Mouse (Mus musculus) left cerebral cortex, postnatal 14 days (tissue): ENCODE results near the gene Xrcc5. TPM values are rescaled to one million over a fixed set of nuclear protein-coding genes. Genes with fewer than 3 reads are reported as not detected.

Experiments used
- DNase-seq, 2 experiments: peaks; one replicate each; pipeline ENCODE4 v3.0.0; 2021 to 2022; ENCODE audit warnings: low spot score in 2 of 2, mixed read lengths in 1 of 2
- intact Hi-C: fragments of 180-260 bp; cut with DNase I; formaldehyde crosslinking; loops from one replicate; pipeline ENCODE4 v1.15.1; 2025
- total RNA-seq, 2 experiments: library from RNA; stranded (reverse); gene quantifications; 2 replicates each; pipeline ENCODE4 v1.2.3; 2021

The Xrcc5 gene
- total RNA-seq, 2 experiments from 2014 or later = 11.2 to 12.5 TPM

DNA sequence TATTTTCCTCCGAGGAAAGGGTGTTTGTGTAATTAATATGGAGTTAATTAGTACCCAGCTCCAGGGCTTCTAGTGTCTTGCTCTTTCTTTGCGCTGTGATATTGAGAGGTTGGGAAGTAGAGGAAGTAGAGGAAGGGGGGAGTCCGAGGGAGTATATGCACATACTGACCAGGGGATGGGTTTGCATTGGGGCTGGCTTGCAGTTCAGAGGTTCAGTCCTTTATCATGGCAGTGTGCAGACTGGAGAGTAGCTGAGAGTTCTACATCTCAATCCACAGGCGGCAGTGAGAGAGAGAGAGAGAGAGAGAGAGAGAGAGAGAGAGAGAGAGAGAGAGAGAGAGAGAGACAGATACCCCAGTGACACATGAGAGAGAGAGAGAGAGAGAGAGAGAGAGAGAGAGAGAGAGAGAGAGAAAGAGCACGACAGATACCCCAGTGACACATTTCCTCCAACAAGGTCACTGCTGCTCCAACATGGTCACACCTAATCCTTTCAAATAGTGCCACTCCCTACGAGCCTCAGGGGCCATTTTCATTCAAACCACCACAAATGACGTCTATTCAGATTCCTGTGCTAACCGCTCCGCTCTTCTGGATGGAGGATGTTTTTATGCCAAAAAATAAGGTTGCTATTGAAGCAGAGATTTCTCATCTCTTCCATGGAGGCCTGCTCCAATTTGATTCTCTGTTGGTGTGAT is 5.6 kb downstream of the Xrcc5 start:
- intact Hi-C loops = no loop called here
- DNase-seq = no peak

DNA sequence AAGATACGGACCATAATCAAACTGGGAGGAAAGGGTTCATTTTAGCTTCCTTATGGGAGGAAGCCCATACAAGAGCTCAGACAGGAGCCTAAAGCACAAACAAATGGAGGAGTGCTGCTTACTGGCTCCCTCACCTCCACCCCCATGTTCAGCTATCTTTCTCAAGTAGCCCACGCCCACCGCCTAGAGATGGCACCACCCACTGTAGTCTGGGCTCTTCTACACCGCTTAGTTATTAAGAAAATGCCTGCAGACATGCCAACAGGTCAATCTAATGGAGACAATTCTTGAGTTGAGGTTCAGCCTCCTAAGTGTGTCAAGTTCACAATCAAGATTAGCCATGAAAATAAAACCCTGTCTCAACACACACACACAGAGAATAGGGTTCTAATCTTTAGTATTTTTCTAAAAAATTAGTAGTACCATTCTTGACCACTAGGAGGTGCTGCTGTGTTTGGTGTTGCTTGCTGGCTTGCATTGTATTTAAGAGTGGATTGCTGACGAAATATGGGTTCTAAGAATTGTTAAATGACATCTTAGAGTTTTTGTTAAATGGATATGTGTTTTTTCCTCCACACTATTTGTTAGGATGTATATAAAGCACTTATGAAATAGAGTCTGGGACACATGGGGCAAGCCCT is 6.3 kb downstream of the Xrcc5 start:
- DNase-seq = peak in 1 of 2 experiments; percentile 73
- intact Hi-C loops = no loop called here

DNA sequence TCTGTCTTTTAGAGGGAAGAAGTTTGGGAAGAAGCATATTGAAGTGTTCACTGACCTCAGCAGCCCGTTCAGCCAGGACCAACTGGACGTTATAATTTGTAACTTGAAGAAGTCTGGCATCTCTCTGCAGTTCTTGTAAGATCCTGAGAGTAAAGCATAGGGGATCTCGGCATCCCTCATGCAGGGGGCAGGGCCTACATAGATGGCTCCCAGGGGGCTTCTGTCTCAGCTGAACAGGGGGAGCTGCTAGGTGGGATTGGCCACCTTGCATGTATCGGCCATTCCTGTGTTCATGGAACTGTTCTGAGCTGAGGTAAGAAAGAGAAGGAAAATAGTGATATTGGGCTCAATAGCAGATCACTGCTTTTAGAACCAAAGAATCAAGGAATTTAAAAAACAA is 8.2 kb downstream of the Xrcc5 start:
- intact Hi-C loops = no loop called here

DNA sequence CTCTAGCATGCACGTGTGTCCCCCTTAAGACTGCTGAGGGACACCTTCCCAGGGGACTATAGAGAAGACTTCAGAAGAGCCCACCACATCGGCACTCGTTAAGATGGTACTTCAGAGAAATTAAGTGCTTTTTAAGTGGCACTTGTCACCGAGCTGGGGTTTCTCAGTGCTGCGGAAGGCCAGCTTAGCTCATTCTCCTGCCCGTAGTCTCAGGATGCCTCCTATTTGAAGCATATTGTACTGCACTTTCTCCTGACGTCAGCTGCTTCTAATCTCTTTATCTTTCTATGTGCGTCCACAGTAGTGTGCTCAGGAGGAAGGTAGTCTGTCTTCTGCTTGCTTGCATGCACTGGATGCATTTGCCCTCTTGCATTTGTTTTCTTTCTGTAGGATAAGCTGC is 9.2 kb downstream of the Xrcc5 start:
- DNase-seq = no peak
- intact Hi-C loops = no loop called here

More for the DNA sequence above, 8.2 kb downstream of the Xrcc5 start:
- no peak for DNase-seq

DNA sequence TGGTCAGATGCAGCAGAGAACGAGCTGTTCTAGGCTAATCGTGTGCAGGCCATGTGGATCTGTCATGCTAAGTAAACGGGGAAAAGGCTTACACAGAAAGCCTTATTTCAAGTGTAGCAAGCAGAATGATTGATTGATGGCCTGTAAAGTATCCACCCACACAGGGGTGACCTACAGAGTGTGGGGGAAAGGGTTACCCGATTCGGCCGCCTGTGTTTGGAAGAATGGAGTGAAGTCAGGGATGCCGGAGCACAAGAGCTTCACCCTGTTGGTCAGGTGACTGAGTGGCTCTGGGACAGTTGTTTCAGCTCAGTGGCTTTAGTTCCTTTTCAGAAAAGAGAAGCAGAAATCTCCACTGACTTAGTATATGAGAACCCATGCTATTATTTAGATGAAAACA is 9.7 kb downstream of the Xrcc5 start:
- intact Hi-C loops = no loop called here
- no peak for DNase-seq

DNA sequence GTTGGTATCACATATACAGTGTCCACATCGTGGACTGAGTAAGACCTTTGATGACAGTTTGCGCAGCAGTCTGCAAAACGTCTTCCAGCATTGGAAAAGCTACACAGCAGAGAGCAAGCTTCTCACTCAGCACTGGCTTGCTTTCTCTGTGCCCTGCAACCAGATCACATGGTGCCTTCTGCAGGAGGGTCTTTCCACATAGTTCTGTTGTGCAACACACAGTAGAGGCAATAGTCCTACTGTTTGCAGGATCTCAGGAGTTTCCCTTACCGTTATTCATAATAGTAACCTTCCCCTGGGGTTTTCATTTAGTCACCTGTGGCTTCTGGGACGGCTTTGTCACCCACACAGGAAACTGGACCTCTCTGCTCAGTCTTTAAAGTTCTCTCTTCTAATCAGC is 13.5 kb downstream of the Xrcc5 start:
- intact Hi-C loops = no loop called here

DNA sequence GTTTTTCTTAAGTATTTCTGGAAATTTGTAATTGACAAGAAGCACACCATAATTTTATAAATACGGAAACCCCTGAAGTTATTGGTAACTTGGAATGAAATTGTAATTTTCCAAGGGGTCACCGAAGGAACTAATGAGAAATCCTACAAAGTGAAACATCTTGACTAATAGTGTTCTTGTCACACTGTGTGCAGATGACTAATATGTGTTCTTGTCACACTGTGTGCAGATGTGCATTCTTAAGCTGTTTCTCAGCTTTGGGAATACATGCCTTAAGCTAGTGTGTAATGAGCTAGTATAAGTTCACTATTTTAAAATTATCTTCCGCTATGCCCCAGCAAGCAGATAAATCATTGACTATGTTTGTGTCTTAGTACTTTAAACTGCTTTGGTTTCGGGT is 16.0 kb downstream of the Xrcc5 start:
- no peak for DNase-seq
- intact Hi-C loops = no loop called here

More for the DNA sequence above, 13.5 kb downstream of the Xrcc5 start:
- no peak for DNase-seq

DNA sequence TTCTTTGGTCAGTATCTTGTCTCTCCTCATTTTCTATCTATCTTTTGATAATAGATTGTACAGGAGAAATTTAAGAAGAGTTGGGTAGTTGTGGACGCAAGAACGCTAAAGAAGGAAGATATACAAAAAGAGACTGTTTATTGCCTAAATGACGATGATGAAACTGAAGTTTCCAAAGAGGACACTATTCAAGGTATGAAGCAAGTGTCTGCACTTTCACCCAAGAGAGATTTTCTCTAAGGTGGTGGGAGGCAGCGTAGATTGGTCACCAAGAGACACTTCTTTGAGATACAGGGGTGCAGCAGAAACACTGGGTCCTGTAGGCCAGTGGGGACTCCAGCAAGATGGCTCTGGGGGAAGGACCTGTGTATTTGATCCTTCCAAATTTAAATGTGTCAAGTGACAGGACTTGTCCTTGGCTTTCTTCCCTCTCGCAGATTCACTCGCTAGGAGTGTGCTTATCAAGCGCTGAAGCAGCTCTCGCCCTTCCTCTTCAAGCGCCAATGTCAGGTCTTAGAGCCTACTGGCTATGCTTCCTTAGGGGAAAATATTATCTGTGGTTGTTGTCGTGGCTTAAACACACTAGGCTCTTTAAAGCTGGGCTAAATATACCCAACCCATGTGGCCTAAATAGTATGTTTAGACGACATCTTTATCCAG is 19.1 kb downstream of the Xrcc5 start:
- DNase-seq = no peak
- intact Hi-C loops = no loop called here

DNA sequence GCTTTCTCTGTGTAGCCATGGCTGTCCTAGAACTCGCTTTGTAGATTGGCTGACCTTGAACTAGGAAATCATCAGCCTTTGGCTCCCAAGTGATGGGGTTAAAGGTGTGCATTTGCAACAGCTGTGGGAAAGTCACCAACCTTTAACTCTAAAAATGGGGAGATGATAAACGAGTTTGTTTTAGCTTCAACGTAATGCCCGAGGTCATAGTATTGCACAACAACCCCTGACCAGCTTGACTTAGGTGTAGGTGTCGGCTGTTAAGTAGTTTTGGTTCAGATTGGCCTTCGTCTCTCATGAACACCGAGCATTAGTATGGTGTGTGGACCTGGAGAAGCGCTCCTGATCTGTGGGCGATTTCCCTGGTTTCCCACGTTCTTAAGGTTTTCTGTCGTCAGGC is 27.6 kb downstream of the Xrcc5 start:
- no peak for DNase-seq
- intact Hi-C loops = no loop called here

DNA sequence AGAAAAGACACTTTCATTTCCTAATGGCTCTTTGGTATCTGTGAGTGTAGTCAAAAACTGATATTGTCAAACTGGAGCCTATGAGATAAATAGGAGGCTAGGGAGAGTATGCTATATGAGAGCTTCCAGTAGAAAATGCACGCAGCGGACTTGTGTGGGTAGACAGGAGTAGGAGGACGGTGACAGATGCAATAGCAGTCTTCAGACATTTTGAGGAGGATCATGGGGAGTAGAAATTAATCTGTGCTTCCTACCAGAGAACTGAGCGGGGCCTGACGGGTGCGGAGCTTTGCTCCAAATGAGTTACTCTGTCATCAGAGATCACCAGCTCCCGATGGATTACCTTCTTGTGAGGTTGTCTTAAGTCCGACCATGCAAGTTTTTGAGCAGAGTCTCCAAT is 29.6 kb downstream of the Xrcc5 start:
- intact Hi-C loops = no loop called here
- DNase-seq = peak; percentile 31 to 37

DNA sequence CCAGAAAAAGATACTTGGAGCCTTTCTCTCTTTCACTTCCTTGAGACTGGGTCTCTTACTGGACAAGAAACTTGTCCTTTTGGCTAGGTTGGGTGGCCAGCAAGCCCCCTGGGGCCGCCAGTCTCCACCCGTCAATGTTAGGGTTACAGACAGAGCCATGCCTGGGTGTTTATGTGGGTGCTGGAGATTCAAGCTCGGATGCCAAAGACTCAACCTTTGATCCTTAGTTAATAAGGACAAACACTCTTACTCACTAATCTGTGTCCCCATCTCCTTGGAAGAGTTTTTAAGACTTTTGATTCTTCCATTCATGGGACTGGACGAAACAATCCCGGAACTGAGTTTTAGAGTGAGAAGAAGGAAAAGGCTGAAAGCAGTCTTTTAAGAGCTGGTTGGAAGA is 31.1 kb downstream of the Xrcc5 start:
- intact Hi-C loops = no loop called here
- no peak for DNase-seq

DNA sequence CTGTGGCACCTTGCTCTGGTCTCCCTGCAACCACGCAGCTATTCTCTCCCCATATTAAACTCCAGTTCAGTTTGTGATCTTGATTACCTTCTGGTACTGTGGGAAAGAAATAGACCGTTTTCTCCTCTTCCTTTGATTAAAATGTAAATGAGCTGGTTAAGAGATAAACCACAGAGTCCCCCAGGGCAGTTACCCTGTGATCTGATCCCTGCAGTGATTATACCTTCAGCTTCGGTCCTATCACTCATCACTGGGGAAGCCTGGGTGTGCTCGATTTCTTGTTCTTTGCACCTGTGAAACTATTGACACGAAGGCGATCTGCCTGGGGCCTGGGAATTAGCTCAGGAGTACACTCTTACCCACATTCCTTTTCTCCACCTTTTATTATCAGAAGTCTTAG is 40.7 kb downstream of the Xrcc5 start:
- intact Hi-C loops = no loop called here
- DNase-seq = no peak

DNA sequence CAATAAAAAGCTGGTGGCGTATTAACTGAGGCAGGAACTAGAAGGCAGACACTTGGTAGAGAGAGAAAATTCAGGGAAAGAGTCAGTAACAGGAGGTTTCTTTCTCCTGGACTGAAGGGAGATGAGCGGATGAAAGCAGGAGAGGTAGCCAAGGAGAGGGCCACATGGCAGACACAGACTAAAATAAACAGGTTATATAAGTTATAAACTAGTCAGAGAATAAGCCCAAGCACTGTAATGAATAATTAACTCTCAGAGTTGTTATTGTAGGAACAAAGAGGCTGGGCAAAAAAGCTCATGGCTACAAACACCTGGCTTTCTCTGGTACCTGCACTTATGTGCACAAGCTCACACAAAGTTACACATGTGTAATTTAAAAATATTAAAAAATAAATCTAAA is 47.6 kb downstream of the Xrcc5 start:
- DNase-seq = no peak
- intact Hi-C loops = no loop called here

DNA sequence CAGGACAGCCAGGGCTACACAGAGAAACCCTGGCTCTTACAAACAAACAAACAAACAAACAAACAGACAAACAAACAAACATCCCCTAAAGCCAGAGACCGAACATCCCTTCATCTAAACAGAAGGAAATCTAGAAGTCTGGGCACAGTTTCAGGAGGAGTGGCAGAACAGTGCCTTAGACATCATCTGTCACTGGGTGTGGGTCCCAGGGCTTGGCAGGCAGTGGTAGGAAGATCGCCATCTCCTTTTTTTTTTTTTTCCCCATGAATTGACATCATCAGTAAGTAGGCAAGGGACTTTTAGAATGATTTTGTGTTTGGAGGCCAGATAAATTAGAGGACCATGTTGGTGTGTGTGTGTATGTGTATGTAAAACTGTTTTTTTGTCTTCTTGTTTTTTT is 51.0 kb downstream of the Xrcc5 start:
- intact Hi-C loops = no loop called here
- DNase-seq = no peak

DNA sequence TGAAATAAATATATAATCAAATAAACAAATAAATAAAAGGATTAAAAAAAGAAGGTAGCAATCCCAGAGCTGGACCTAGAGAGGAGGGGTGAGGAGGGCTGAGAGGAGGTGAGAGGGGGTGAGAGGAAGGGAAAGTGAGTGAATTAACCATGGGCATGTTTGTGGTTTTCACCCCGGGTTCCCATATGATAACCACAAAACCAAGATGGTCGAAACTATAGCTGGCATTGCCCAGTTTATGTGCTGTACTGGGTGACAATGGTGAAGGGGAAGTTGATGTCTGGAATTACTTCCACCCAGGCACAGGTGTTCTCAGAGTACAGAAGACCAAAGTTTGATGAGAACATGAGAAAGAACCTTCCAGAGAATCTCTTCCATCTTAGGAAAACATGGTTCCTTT is 52.2 kb downstream of the Xrcc5 start:
- no peak for DNase-seq
- intact Hi-C loops = no loop called here

DNA sequence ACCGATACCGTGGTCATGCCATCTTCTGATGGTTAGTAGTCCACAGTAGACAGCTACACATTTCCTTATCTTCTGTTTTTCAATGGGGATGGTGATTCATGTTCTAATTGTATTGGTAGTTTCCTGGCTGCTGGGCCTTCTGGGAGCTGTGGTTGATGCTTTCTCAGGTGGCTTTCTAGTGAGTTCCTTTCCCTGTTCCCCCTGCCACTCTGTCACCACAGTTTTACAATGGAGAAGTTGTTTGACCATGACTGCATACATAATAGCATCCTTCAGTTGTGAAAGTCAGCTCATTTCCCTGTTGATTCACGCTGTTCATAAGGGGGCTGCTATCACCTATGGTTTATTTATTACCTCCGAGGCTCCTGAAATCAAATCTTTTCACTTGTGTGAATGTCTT is 53.6 kb downstream of the Xrcc5 start:
- no peak for DNase-seq
- intact Hi-C loops = no loop called here

DNA sequence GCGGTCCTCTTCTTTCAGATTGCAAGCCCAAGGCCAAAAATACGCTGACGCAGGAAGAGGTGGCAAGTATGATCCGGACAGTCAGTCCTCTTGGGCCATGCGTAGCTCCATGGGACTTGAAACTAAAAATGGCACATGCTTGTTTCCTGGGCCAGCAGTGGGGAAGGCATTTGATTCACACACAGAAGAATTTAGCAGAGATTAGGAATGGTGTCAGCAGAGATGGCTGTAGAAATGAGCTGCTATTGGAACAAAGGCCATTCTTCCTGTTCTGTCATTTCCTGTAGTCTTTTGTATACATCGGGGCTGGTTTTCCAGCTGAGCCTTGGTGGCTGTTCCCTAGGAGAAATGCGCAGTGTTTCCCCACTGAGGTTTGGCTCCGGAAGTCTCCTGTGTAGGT is 57.4 kb downstream of the Xrcc5 start:
- no peak for DNase-seq
- intact Hi-C loops = no loop called here

DNA sequence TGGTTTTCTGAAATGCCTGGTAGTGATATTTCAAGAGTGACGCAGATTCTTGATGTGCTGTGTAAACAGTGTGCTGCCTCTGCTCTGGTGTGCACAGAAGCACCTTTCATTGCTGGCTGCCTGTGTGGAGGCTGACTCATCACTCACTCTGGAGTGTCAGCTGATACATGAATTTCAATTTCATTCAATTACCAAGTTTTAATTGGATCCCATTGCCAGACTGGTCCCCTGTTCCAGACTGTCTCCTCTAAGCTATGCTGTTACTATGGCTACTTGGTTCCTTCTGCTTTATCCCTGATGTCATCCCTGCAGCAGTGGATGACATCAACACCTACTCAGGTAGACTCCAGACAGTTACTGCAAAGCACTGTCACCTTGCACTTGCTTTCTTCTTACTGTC is 65.3 kb downstream of the Xrcc5 start:
- peak; percentile 44 to 50 for DNase-seq
- intact Hi-C loops = no loop called here

DNA sequence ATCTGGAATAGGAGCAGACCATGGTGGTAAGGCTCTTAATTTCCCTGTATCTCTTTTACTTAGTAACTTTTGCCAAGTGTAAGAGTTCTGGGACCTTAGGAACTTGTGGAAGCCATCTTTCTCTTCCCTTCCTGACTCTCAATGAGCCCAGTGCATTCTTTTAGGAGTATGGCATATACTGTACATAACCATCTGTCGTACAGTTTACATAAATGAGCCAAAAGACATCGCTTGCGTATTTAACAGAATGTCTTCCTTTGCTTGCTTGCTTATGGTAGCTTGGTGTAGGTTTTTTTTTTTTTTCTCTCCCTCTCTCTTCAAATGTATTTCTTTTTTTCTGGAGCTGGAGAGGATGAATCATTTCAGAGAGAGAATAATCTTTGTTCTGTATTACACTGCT is 65.7 kb downstream of the Xrcc5 start:
- intact Hi-C loops = no loop called here
- DNase-seq = peak in 1 of 2 experiments; percentile 12

DNA sequence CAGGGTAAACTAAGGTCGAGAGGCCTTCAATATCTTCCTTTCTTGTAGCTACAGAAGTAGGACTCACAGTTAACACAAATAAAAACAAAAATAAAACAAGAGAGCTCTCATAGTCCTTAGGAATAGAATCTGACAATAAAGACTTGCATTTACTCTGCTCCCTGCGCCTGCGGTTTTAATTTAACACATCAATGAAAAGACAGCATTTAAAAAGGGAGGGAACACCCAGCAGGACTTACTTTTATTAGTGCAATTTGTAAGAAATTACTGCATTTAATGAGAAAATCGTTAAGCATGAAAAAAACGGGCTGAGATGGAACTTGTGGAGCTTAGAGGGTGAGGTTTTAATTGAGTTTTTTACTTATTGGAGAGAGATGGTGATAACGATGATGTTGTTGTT is 66.4 kb downstream of the Xrcc5 start:
- intact Hi-C loops = no loop called here
- DNase-seq = no peak

DNA sequence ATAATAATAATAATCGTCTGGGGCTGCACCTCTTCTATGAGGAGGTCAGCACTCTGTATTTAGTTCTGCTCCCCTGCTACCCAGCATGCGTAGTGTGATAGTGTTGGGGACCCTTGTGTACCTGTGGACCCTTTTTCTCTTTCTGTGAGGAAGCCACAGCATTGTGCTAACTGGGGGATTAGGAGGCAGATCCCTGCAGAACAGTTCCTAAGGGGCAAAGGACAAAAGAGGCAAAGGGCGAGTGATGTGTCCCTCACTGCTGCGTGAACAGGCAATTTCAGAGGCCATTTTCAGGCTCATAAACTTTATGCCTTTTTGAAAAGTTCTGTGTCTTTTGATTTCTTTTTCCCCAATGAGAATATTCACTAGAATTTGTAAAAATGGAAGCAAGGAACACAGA is 66.8 kb downstream of the Xrcc5 start:
- no peak for DNase-seq
- intact Hi-C loops = no loop called here
